Mouse (Mus musculus) embryo, embryonic 11 days (tissue): ENCODE measurements around the gene Serac1.

Source experiments
- DNase-seq: peaks from one replicate; pipeline ENCODE4 v3.0.0-alpha.2; 2015

Gene Serac1

GRCm38 (mm10) chr17:6002563-6002962 lies 77.0 kb downstream of the Serac1 start:
- DNase-seq, result no peak

- no peak for DNase-seq
Observed at GRCm38 (mm10) chr17:6001836-6002235, 77.7 kb downstream of the Serac1 start.

- no peak for DNase-seq
Observed at GRCm38 (mm10) chr17:6001389-6001788, 78.2 kb downstream of the Serac1 start.

GRCm38 (mm10) chr17:6000864-6001319 lies 78.6 kb downstream of the Serac1 start:
- DNase-seq, result no peak

GRCm38 (mm10) chr17:5999039-5999543 lies 80.5 kb downstream of the Serac1 start:
- no peak for DNase-seq

GRCm38 (mm10) chr17:5998235-5998500 lies 81.4 kb downstream of the Serac1 start:
- DNase-seq, result no peak

- no peak for DNase-seq
Observed at GRCm38 (mm10) chr17:5997380-5998234, 81.9 kb downstream of the Serac1 start.

- DNase-seq, result no peak
Observed at GRCm38 (mm10) chr17:5996589-5996988, 83.0 kb downstream of the Serac1 start.

GRCm38 (mm10) chr17:5994606-5995005 lies 84.9 kb downstream of the Serac1 start:
- no peak for DNase-seq

GRCm38 (mm10) chr17:5993581-5994260 lies 85.8 kb downstream of the Serac1 start:
- no peak for DNase-seq

- no peak for DNase-seq
Observed at GRCm38 (mm10) chr17:5992866-5993580, 86.5 kb downstream of the Serac1 start.
